Mouse (Mus musculus) kidney, postnatal 25 days (tissue): ENCODE results near the gene Slc22a3.

Experiments
- DNase-seq, 2 experiments: peaks; one replicate each; pipeline ENCODE4 v3.0.0; 2021; ENCODE audit warnings: mixed read lengths in 2 of 2

Gene Slc22a3

DNA sequence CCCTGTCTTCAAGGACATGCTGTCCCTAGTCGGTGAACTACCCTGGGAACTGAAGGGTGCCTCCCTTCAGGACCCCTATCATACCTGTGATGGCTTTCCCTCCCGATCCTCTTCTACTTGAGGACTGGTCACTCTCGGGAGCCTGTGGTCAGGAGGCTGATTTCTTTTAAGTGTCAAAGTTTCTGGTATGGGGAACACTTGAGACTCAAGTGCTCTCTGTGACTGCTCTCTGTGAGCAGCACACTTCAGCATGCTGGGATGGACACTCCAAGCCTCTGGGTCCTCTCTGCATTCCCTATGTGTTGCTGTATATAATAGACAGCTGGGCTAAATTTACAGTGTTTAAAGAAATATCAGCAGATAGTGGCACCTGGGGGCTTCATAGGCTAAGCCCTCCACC, 39.9 kb downstream of the Slc22a3 start:
- DNase-seq, result no peak

DNA sequence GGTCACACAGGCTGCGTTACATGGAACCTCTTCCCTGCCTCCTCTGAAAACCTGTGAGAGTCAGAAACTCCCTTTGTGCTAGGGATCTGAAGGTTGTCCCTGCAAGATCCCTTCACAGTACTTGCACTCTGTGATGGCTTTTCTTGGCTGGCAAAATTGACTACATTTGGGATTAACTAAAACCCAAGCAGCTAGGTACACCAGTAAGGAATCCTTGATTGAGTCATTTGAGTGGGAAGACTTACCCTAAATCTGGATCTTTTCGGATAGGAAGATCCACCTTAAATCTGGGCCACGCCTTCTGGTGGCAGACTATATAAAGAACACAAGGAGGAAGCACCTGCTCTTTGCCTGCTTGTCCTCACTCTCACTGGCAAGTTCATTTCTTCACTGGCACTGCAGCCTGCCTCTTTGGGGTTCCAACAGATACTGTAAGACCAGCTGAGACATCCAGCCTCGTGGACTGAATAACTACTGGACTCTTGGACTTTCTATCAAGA, 41.0 kb downstream of the Slc22a3 start:
- DNase-seq, result no peak

DNA sequence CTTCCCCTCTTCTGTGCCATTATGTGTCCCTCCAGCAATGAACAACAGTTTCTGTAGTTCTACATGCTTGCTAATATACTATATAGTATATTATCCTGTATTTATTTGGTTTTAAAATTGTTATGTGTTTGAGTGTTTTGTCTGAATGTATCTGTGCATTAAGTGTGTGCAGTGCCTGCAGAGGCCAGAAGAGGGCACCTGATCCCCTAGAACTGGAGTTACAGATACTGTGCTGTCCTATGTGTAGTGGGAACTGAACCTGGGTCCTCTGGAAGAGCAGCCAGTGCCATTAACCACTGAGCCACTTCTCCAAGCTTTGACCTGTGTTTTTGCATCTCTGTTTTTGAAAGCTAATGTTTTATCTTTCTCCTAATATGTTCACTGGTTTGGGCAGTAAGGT, 46.3 kb downstream of the Slc22a3 start:
- no peak for DNase-seq

DNA sequence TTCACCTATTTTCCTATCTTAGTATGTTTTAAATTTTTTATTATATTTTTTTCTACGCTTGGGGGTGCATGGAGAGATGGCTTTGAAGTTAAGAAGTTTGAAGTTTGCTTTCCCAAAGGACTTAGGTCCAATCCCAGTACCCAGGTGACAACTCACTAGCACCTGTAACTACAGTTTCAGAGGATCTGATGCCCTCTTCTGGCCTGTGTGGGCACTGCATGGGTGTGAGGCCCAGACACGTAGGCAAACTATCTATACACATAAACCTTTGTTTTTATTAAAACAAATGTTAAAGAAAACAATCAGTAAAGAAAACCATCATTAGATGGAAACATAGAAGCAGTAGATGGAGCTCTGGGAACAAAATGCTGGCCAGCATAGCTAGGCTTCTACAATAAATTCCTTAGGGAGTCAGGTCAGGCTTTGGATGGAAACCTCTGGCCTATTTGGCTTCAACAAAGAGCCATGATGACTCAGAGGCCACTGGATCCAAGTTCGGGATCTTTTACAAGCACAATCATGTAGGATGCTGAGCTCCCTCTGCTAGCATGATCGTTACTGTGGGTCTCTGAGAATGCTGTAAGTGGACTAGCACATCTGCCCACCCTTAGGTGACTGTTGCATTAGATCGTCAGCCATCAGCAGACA, 52.2 kb downstream of the Slc22a3 start:
- DNase-seq, result peak in 1 of 2 experiments; percentile 67

DNA sequence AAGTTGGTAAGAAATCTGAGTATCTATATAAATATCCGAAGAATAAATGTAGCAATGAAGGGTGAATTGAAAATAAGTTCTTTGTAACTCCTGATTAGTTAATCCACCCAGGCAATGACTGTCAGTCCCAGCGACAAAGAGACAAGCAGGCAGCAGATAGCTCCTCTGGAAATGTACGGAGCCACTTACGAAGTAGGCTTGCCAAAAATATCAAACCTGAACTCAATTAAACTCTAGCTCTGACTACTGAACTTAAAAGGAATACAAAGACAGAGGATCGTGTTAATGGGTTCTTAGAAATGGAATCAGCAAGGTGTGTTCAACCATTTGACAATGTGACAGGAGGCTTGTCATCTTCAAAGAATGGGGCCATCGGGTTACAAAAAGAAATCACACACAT, 53.8 kb downstream of the Slc22a3 start:
- DNase-seq, result no peak

DNA sequence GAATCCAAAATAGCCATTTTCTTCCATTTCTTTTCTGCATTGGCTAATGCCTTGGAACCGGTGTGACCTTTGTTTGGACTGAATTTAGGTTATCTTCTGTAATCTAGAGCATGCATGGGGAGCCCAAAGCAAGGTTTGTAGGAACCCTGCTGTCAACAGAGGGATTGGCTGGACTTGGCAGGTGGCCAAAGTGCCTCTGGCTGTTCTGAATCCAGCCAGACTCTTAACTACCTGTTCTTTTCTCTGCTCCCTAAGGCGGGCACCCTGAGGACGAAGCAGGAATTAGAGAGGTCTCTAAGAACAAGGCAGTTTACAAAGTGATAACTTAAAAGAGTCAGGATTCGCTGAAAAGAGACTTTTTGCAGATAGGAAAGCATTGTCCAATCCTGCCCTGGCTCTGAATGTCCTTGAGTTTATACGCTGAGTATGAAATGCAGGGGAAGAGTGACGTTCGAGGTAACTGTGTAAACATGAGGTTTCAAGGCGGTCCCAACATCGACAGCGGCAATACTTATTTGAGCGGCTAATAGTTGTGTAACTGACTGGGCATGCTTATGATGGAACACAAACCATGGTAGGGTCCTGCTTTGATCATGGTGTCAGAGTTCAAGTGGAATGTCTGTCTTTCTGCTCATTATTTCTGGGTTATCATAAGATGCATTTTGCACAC, 54.5 kb downstream of the Slc22a3 start:
- peak; percentile 14 to 46 for DNase-seq

DNA sequence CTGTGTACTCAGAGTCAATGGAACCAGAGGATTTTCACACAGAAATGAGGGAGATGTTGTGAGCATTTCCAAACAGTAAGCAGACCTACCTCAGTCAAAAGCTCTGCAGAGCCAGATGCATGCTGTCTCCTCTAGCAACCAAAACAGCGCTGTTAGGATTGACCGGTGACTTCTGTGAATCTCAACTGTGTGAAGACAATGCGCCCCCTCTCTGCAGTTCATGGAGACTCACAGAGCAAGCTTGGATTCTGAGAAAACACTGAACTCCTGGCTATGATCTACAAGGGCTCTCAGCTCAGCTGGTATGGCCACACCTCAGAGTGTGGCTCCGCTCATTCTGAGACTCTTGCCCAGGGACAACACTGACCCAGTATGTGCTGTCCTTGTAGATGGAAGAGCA, 56.3 kb downstream of the Slc22a3 start:
- no peak for DNase-seq

DNA sequence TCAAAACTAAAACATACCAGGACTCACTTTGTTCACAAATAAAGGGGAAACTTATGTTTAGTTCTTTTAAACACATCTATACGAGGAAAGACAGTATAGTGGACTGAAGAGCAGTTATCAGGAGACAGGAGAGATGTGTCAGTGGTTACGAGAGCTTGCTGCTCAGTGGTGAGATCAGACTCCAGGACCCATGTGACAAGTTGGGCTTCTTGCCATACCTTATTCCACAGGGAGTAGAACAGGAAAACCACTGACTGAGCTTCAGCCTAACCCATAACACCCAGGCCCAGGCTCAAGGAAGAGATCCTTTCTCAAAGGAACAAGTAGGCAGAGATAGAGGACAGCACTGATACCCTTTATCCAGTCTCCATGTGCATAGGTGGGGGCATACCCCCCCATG, 62.9 kb downstream of the Slc22a3 start:
- DNase-seq, result peak in 1 of 2 experiments; percentile 44

DNA sequence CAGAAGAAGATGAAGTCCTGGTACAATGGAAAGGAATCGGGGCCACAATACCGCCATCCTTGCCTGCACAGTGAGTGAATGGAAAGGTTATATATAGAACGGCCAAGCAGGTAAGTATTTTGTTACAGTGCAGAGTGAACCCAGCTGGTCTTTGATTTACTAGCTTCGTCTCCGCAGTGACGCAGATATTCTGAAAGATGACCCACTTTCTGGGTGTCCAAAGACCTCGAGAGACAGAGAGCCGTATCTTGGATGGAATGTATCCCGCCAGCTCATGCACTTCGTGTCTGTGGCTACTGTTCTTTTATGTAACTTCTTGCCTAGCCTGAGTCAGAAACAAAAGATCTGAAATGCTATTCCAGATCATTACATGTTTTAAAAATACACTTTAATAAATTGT, 69.7 kb downstream of the Slc22a3 start:
- no peak for DNase-seq

DNA sequence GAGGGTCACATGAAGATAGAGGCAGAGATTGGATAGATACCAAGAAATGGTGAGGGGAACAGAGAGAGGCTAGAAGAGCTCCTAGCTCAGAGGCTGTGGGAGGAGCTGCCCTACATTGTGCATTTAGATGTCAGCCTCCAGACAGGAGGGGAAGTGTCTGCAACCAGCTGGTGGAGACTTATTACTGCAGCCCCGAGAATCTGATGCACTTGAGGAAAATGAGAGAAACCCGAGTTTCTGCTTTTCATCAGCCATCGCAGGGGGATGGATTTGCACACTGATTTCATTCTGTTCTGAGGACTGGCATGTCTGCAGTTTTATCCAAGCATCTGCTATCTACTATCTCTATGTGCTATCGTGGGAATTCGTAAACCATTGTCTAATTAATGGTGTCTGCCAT, 75.8 kb downstream of the Slc22a3 start:
- DNase-seq, result no peak

DNA sequence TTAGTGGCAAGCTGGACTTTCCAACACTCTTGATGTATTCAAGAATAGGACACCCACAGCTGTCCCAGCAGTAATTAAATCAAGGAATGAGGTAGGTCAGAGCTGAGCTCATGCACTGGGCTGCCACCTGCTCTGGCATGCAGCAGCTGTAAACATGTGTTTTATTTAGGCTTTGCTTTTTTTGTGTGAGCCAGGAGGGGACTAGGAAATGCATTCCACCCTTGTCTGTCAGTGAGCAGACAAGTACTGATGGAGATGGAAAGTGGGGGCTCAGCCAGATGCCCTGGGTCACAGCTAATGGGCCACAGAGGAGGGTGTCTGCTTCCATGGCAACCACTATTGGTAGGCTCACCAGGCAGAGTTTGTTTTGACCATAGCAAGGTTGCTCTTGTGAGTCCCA, 79.1 kb downstream of the Slc22a3 start:
- no peak for DNase-seq

DNA sequence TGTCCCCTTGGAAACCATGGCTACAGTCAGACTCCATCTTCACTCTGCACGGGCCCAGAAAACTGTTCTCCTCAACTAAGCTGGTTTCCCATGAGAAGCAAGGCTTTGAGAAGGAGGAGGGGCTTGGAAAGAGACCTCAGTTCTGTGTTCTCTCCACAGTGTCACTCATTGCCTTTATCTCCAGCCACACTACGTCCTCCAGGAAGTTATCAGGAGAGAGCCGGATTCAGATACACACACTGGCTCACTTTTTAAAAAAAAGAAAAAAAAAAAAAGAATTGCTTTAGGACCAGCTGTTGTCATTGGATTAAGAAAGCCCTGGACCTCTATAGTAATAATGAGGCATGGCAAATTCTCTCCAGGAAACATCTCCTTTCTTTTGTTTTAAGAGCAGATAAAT, 80.3 kb downstream of the Slc22a3 start:
- DNase-seq, result no peak

DNA sequence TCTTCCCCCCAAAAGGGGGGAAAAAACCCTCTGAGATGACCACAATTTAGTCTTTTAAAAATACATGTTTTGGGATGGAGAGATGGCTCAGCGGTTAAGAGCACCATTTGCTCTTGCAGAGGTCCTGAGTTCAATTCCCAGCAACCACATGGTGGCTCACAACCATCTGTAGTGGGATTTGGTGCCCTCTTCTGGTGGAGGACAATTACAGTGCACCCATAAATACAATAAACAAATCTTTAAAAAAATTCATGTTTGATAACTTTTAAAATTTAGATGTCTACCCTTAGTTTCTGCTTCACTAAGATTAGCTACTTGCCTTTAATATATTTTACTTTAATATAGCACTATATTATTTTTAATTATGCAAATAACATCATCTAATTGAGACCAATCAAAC, 85.4 kb downstream of the Slc22a3 start:
- DNase-seq, result no peak

DNA sequence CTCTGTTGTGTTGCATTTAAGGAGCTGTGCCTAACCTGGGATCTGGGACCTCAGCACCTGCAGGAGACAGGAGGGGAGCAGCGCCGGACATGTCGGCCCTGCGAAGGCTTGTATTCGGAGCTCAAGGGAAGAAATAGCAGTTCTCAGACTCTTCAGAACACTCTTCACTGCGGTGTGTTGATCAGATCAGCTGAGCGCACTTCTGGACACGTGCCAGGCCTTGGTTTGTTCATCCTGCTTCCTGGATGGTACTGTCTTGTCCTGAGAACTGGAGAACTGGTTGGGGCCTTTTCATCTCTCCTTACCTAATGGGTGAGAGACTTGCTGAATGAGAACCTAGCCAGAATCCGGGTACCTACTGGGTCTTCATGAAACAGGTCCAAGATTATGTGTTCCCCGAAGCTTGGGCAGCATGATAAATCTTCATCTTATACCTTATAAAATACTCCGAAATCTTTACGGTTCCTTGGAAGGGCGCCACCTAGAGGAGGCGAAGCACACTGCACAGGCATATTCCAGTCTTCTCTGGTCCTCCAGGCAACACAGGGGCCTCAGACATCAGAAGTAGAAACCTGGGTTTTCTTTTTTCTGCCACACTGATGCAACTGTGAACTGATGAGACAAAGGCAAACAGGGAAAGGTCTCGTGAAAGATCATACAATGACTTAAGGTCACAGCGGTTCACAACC, 86.5 kb downstream of the Slc22a3 start:
- no peak for DNase-seq

DNA sequence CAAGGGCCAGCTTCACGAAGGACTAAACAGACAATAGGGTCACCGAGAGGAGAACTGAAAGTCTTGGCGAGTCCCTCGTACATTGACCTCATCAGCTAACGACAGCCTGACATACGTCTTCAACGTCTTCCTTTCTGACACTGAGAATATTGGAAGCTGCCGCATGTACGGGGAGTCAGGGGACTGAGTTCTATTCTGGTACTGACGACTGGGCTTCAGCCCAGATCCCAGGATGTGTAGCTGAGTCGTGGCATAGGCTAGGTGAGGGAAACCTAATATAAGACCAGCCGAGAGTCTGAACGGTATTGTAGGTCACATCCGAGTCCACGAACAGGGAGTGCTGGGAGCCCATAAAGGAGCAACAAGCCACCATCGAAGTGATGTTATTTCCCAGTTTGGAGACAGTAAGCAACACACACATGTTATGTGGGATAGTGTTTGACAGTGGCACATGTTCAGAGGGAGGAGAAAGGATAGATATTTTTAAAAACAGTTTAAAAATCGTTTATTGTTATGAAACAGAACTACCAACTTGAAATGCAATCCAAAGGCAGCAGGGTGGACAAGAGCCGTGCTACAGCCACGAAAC, 87.9 kb downstream of the Slc22a3 start:
- no peak for DNase-seq

DNA sequence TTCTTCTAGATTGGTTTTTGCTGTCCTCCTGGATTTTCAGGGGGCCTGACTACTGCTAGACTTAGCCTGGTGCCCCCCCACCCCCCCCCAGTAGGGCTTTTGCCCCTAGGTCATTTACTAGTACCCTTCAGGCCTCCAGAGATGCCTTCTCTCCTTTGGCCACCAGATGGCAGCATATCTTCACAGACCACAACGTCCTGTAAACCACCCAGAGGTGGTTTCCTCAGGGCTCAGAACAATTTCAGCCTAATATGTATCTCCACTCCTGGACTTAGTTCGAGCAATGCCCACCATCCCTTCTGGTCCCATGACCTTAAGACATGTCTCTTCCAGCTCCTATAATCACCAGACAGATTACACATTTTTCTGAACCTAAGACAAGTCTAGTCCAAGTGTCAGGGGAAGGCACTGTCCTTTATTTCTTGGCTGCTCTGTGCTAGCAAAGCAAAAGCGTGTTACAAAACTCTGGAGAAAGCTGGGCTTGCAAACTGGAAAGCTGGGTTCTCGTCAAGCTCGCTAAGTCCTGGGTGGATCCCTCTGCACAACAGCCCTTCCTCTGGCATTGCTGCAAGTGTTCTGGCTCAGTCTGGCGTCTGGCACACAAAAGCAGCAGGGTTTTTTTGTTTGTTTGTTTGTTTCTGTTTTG, 91.1 kb downstream of the Slc22a3 start:
- peak; percentile 77 to 89 for DNase-seq

DNA sequence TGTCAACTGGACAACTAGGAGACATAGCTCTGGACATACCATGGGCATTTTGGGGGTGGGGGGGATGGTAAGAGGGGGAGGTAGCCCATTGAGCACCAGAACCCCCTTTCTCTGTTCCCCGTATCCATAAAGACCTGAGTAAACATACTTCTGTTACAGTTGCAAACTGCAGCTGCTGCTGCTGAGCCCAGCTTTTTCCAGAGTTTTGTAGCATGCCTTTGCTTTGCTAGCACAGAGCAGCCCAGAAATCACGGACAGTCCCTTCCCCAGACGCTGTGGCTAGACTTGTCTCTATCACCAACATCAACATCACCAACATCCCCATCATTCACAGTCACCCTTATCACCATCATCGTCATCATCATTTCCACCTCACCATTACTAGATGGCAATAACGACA, 91.8 kb downstream of the Slc22a3 start:
- no peak for DNase-seq

DNA sequence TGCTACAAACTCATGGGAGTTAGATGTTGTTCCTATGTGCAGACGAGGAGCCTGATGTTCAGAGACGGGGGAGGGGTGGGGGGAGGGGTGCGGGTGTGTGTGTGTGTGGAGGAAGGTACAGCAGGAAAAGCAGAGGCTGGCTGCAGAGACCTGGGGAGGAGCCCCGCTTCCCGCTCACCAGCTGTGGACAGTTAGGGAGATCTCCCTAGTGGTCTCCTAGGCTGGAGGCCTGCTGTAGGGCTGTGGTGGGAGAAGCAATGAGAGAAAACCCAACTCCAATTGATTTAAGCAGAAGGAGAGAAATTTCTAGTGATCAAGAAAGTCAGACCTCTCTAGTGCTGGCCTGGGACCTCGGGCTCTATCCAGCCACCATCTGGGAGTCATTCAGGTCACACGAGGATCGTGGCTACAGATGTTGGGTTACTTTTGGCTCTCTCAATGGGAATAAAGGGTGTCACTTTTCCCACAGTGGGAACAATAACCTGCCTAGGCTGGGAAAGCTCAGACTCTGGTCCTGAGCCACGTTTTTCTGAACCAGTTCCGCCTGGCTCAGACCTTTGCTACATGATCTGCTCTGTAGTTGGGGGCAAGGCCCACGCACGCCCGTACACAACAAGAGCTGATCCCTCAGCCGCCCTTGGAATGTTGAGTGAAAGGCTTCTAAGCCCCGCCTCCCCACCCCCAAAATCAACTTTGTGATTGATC, 92.3 kb downstream of the Slc22a3 start:
- DNase-seq, result no peak

DNA sequence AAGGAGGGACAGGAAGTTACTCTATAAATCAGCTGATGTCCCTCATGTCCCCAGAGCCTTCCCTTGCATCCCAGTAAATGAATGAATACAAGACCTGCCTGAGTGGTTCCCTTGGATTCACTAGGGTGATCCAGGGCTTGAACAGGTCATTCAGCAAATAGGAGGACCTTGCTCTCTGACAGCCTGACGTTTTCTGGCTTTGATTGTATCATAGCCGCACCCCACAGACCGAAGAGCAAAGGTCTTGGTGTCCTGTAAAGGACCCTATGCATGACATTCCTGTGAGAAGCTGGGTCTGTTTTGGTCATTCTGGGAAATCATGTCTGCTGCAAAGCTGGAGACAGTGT, 94.6 kb downstream of the Slc22a3 start:
- no peak for DNase-seq

DNA sequence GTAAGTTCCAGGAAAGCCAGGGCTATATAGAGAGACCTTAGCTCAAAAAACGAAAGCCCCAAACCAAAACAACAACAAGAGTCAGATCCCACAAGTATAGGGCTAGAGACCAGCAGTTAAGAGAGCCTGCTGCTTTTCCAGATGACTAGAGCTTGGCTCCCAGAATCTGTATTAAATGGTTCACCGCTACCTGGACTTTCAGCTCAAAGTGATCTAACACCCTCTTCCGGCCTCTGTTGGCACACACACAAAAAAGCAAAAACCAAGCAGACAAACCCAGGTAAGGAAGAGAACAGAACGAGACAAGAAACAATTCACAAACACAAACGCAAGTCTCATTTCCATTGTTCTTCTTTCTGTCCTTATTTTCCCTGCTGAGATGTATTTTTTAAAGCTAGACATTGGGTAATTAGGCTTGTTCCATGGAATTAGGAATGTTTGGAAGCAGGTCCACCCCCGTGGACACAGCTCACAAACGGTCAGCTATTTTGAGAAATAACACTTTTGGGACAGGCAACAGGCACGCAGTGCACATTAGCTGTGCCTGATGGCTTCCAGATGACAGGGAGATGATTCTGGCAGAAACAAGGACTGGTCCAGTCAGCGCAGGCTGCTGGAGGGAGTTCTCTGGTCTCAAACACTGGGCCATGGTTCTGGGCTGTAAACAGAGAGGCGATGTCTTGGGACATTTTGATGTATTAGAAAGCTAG, 95.2 kb downstream of the Slc22a3 start:
- peak; percentile 39 to 64 for DNase-seq

DNA sequence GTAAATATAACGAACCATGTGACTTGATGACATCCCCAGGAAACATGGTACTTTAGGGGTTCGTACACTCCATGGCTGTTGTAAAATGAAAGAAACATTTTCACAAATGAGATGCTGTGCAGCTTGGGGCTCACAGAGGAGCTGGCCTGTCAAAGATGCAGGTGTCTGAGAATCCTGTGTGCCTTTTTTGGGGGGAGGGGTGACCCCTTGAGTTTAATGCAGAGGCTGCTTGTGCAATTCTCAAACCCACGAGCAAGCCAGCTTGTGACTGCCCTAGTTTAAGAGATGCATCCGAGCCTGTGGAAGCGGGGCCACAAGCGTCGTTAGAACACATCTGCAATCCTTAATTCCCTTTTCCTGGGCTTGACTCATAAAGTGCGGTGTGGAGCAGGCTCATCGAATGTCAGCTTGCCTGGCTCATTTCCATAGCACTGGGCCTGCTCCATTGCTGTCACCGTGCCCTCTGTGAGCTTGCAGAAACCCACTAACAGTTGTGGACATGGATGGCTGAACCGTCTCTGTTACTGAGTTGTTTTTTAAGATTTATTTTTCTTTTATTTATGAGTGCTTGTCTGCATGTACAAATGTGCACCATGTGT, 98.1 kb downstream of the Slc22a3 start:
- no peak for DNase-seq

DNA sequence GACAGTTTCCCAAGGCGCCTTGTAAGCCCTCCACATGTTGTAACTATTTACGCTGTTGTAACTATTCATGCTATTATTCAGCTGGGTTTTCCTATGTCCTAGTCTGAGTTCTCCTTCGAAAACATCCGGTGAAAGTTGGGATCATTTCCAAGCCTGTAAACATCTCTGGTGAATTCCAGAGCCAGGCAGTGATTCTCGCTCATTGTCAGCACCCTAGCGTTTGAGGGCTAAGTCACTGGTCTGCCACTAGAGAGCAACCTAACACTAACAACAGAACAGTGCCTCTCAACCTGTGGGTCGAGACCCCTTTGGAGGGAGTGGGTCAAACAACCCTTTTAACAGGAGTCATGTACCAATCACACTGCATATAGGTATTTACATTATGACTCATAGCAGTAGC, 104.1 kb downstream of the Slc22a3 start:
- DNase-seq, result no peak
